Mouse (Mus musculus) hindbrain, embryonic 10.5 days (tissue): ENCODE data around the gene Ceacam19. TPM values are rescaled to one million over a fixed set of nuclear protein-coding genes. Genes with fewer than 3 reads are reported as not detected.

Experiments used
- polyA plus RNA-seq: library from polyadenylated mRNA; unstranded; fragments of >200 nt; fragmentation: Nextera tagmentation; extraction: Ambion mirVana; gene quantifications from 2 replicates; pipeline ENCODE4 v1.2.1, GENCODE M21; 2016

The Ceacam19 gene
- polyA plus RNA-seq, 1 experiment from 2014 or later: not detected

Other genes with a start within 250 kb of the Ceacam19 start
- 83.8 and 99.9 TPM in 2 replicates for gene Clptm1, start 222.9 kb downstream of the Ceacam19 start, polyA plus RNA-seq
- 0.30 TPM in 1 of 2 replicates, not detected in the other for gene Apoc2, start 210.0 kb downstream of the Ceacam19 start, polyA plus RNA-seq
- not detected in 2 replicates for gene Gm44805, start 206.5 kb downstream of the Ceacam19 start, polyA plus RNA-seq
- not detected in 2 replicates for gene Apoc4, start 206.5 kb downstream of the Ceacam19 start, polyA plus RNA-seq
- gene Apoc1, start 195.3 kb downstream of the Ceacam19 start, polyA plus RNA-seq: 2.2 and 2.3 TPM in 2 replicates
- gene Apoe, start 188.8 kb downstream of the Ceacam19 start, polyA plus RNA-seq: 179 and 230 TPM in 2 replicates
- gene Tomm40, start 172.5 kb downstream of the Ceacam19 start, polyA plus RNA-seq: 209 and 211 TPM in 2 replicates
- 89.0 and 99.8 TPM in 2 replicates for gene Nectin2, start 137.5 kb downstream of the Ceacam19 start, polyA plus RNA-seq
- gene Bcam, start 116.9 kb downstream of the Ceacam19 start, polyA plus RNA-seq: 46.8 and 57.3 TPM in 2 replicates
- gene Cblc, start 91.2 kb downstream of the Ceacam19 start, polyA plus RNA-seq: 1.2 and 1.8 TPM in 2 replicates
- gene Bcl3, start 65.2 kb downstream of the Ceacam19 start, polyA plus RNA-seq: 0.60 and 0.78 TPM in 2 replicates
- 0.20 TPM in 1 of 2 replicates, not detected in the other for gene Gm19345, start 36.0 kb downstream of the Ceacam19 start, polyA plus RNA-seq
- gene Ceacam16, start 26.7 kb downstream of the Ceacam19 start, polyA plus RNA-seq: not detected in 2 replicates
- gene Pvr, start 33.2 kb upstream of the Ceacam19 start, polyA plus RNA-seq: 4.4 and 5.4 TPM in 2 replicates
- gene Igsf23, start 62.8 kb upstream of the Ceacam19 start, polyA plus RNA-seq: 0.21 and 0.41 TPM in 2 replicates
- gene Ceacam20, start 77.4 kb upstream of the Ceacam19 start, polyA plus RNA-seq: not detected in 2 replicates
- not detected in 2 replicates for gene Nlrp9b, start 103.5 kb upstream of the Ceacam19 start, polyA plus RNA-seq
- gene Vmn1r91, start 211.7 kb upstream of the Ceacam19 start, polyA plus RNA-seq: not detected in 2 replicates
- not detected in 2 replicates for gene Gm16442, start 234.6 kb upstream of the Ceacam19 start, polyA plus RNA-seq